Mouse (Mus musculus): Measurements from ENCODE around the gene Zfp629. TPM values are rescaled to one million over a fixed set of nuclear protein-coding genes. Genes with fewer than 3 reads are reported as not detected.
A peak's percentile ranks its signal among the peaks of the same experiment; 100 is the strongest.

Gene Zfp629
- total and polyA plus RNA-seq, 2 experiments from 2014 or later: 11.3 to 22.0 TPM

DNA sequence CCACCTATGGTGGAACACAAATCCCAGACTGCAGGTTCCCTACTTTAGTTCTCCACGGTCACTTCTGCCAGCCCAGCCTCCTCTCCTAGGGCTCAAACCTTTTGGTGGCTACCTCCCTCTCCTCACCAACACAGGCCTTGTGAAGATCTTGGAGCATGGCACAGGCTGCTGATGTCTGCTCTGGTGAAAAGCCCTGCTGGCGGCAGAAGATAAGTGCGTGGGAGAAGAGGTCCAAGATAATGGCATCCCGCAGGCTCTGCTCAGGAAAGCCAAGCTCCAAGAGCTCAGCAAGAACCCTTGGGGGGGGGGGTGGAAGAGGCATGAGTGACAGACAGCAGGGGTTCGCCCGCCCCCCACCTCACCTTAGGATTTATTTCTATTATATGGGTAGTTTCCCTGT is 29.4 kb downstream of the Zfp629 start:
- H3K4me2 ChIP-seq (ENCODE audit: low read depth, low read length): no peak overlapping the region
- no peak overlapping the region for H3K9ac ChIP-seq (replicated peaks; ENCODE audit: low read depth, low read length)
- ATAC-seq (ENCODE audit: insufficient read depth, low read depth) (no peak), DNase-seq (ENCODE audit: low spot score) (no peak)
- peaks cover 43% of the 10 kb centered on the region for H3K36me3 ChIP-seq (replicated peaks; ENCODE audit: control insufficient read depth, insufficient read depth, low read length)
- TF ChIP-seq CTCF (IDR thresholded peaks at IDR 0.05; ENCODE audit: low read depth) (no peak), EP300 (IDR thresholded peaks at IDR 0.05; ENCODE audit: low read depth) (no peak)
- H3K4me3 ChIP-seq (ENCODE audit: low read depth, low read length): no peak overlapping the region
- no peaks in the 10 kb centered on the region for H3K27me3 ChIP-seq (ENCODE audit: control insufficient read depth, insufficient read depth, low read length)
- 73% methylated on average over 6 of the region's 6 CpGs for WGBS
- H3K27ac ChIP-seq (ENCODE audit: low read depth): no peak overlapping the region
- no peaks in the 10 kb centered on the region for H3K9me3 ChIP-seq (replicated peaks; ENCODE audit: control insufficient read depth, low read length)
- peaks cover 17% of the 10 kb centered on the region for H3K4me1 ChIP-seq (ENCODE audit: control insufficient read depth, insufficient read depth)

DNA sequence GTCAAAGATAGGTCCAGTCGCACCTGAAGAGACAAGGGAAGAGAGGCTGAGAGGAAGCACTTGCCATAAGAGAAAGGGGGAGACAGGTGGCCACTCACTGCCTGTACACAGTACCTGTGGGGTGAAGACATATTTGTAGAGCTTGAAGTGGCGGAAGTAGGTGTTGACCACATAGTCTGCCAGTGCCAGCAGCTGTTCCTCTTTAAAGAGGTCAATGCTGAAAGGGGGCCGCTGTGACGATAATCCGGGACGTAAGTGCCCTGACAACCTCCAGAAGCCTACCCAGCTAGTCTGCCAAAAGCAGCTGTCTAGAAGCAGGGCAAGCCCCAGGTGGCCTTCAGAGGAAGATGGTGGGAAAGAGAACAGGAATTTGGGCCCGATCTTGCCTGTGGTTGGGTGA is 30.6 kb downstream of the Zfp629 start:
- no peak for DNase-seq (ENCODE audit: low spot score)
- no peaks in the 10 kb centered on the region for H3K27me3 ChIP-seq (ENCODE audit: control insufficient read depth, insufficient read depth, low read length)
- WGBS: 69% methylated on average over 7 of the region's 7 CpGs
- H3K9ac ChIP-seq (replicated peaks; ENCODE audit: low read depth, low read length): no peak overlapping the region
- H3K4me3 ChIP-seq (ENCODE audit: low read depth, low read length): no peak overlapping the region
- no peaks in the 10 kb centered on the region for H3K9me3 ChIP-seq (replicated peaks; ENCODE audit: control insufficient read depth, low read length)
- H3K4me2 ChIP-seq (ENCODE audit: low read depth, low read length): no peak overlapping the region
- no peak for TF ChIP-seq CTCF (IDR thresholded peaks at IDR 0.05; ENCODE audit: low read depth)
- TF ChIP-seq EP300 (IDR thresholded peaks at IDR 0.05; ENCODE audit: low read depth): no peak
- H3K4me1 ChIP-seq (ENCODE audit: control insufficient read depth, insufficient read depth): peaks cover 17% of the 10 kb centered on the region
- no peak overlapping the region for H3K27ac ChIP-seq (ENCODE audit: low read depth)
- H3K36me3 ChIP-seq (replicated peaks; ENCODE audit: control insufficient read depth, insufficient read depth, low read length): peaks cover 43% of the 10 kb centered on the region
- ATAC-seq (ENCODE audit: insufficient read depth, low read depth): no peak

DNA sequence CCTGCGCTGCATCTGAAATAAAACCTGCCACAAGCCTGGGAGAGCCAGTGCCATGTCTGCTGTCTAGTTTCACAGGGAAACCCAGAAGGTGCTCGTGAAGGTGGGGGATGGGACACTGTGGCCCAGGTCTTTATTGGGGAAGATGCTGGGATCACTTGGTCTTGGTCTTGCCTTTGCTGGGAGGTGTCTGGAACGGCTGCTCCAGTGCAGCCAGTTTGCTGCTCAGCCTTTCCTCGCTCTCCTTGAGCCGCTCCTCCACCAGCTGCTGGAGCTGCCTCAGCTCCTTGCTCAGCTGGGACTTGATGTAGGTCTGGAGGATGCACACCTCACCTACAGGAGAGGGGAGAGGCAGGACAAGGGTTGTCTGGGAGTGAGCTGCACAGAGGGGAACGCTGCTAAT is 32.3 kb downstream of the Zfp629 start:
- peaks cover 59% of the 10 kb centered on the region for H3K36me3 ChIP-seq (replicated peaks; ENCODE audit: control insufficient read depth, insufficient read depth, low read length)
- WGBS: 90% methylated on average over 6 of the region's 6 CpGs

DNA sequence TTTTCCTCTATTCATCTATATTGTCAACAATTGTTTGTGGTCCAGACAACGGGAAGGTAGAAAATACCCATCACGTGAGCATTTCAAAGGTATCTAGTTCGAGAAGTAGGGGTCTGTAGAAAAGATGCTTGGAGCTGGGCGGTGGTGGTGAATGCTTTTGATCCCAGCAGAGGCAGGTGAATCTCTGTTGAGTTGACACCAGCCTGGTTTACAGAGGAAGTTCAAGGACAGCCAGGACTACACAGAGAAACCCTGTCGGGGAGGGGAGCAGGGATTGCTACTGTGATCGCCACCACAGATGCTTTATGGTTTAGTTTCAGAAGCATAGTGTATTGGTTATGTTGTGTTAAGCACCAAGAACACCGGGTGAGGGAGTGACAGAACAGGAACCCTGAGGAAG is 41.5 kb downstream of the Zfp629 start:
- WGBS: 19% methylated on average over 7 of the region's 7 CpGs
- ATAC-seq (ENCODE audit: insufficient read depth, low read depth): no peak
- no peaks in the 10 kb centered on the region for H3K27me3 ChIP-seq (ENCODE audit: control insufficient read depth, insufficient read depth, low read length)

More for the DNA sequence above, 32.3 kb downstream of the Zfp629 start:
- DNase-seq (ENCODE audit: low spot score) (no peak), ATAC-seq (ENCODE audit: insufficient read depth, low read depth) (no peak)
- no peak overlapping the region for H3K4me2 ChIP-seq (ENCODE audit: low read depth, low read length)
- no peaks in the 10 kb centered on the region for H3K9me3 ChIP-seq (replicated peaks; ENCODE audit: control insufficient read depth, low read length)
- H3K4me3 ChIP-seq (ENCODE audit: low read depth, low read length): no peak overlapping the region
- TF ChIP-seq EP300 (IDR thresholded peaks at IDR 0.05; ENCODE audit: low read depth) (no peak), CTCF (IDR thresholded peaks at IDR 0.05; ENCODE audit: low read depth) (no peak)
- H3K9ac ChIP-seq (replicated peaks; ENCODE audit: low read depth, low read length): no peak overlapping the region
- H3K4me1 ChIP-seq (ENCODE audit: control insufficient read depth, insufficient read depth): peaks cover 9% of the 10 kb centered on the region; the same call in 1 of the 2 replicates
- H3K27ac ChIP-seq (ENCODE audit: low read depth): no peak overlapping the region
- H3K27me3 ChIP-seq (ENCODE audit: control insufficient read depth, insufficient read depth, low read length): no peaks in the 10 kb centered on the region

DNA sequence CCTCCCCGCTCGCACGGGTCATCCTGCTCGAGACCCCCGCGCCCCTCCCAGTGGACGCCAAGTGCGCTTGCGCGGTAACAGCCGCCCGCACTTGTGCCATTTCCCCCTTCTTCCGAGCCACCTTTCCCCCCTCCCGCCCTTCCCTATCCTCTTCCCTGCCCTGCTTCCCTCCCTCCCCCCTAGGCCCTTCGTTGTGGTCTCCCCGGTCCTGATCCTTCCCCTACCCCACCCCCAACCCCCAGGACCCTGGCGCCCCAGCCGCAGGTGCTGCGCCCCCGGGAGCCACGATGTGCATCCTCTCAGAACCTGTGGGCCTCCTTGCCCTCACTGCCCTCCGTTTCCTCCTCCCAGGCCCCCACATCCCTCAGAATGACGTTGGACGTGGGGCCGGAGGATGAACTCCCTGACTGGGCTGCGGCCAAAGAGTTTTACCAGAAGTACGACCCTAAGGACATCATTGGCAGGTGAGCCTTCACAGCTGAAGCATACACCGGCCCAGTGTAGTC is 42.0 kb downstream of the Zfp629 start:
- Histone ChIP-seq H3K4me1 (ENCODE audit: control insufficient read depth, insufficient read depth) (peaks cover 18% of the 10 kb centered on the region), H3K9me3 (replicated peaks; ENCODE audit: control insufficient read depth, low read length) (no peaks in the 10 kb centered on the region), H3K27me3 (ENCODE audit: control insufficient read depth, insufficient read depth, low read length) (no peaks in the 10 kb centered on the region), H3K4me3 (ENCODE audit: low read depth, low read length) (peak overlapping the region; percentile 80), H3K9ac (replicated peaks; ENCODE audit: low read depth, low read length) (peak overlapping the region; percentile 83), H3K27ac (ENCODE audit: low read depth) (peak overlapping the region; percentile 73), H3K36me3 (replicated peaks; ENCODE audit: control insufficient read depth, insufficient read depth, low read length) (peaks cover 20% of the 10 kb centered on the region), H3K4me2 (ENCODE audit: low read depth, low read length) (peak overlapping the region; percentile 97)
- ATAC-seq (ENCODE audit: insufficient read depth, low read depth) (no peak), DNase-seq (ENCODE audit: low spot score) (no peak)
- TF ChIP-seq EP300 (IDR thresholded peaks at IDR 0.05; ENCODE audit: low read depth) (no peak), CTCF (IDR thresholded peaks at IDR 0.05; ENCODE audit: low read depth) (no peak)
- under 1% methylated on average over 23 of the region's 28 CpGs for WGBS

More for the DNA sequence above, 41.5 kb downstream of the Zfp629 start:
- peak overlapping the region; percentile 97 for H3K4me2 ChIP-seq (ENCODE audit: low read depth, low read length)
- H3K4me1 ChIP-seq (ENCODE audit: control insufficient read depth, insufficient read depth): peaks cover 18% of the 10 kb centered on the region
- no peak for TF ChIP-seq CTCF (IDR thresholded peaks at IDR 0.05; ENCODE audit: low read depth)
- TF ChIP-seq EP300 (IDR thresholded peaks at IDR 0.05; ENCODE audit: low read depth): no peak
- no peaks in the 10 kb centered on the region for H3K9me3 ChIP-seq (replicated peaks; ENCODE audit: control insufficient read depth, low read length)
- peak overlapping the region; percentile 80 for H3K4me3 ChIP-seq (ENCODE audit: low read depth, low read length)
- no peak for DNase-seq (ENCODE audit: low spot score)
- 0 out of 2 replicates have a peak overlapping the region, but pooled peaks have one; percentile 73 for H3K27ac ChIP-seq (ENCODE audit: low read depth)
- peaks cover 24% of the 10 kb centered on the region for H3K36me3 ChIP-seq (replicated peaks; ENCODE audit: control insufficient read depth, insufficient read depth, low read length)
- peak overlapping the region; percentile 83; the same call in 1 of the 2 replicates for H3K9ac ChIP-seq (replicated peaks; ENCODE audit: low read depth, low read length)

All from heart, postnatal 0 days (tissue).